Mouse (Mus musculus) heart, embryonic 16.5 days (tissue): ENCODE results near the gene Bdkrb2. TPM values are rescaled to one million over a fixed set of nuclear protein-coding genes. Genes with fewer than 3 reads are reported as not detected.

Experiments used
- ATAC-seq: fragments of 200-750 bp; cut with Nextera tagmentation; replicated peaks from 2 replicates; pipeline ENCODE4 v1.8.0; 2017; ENCODE audit warnings: moderate number of reproducible peaks; ENCODE audit not compliant: insufficient read depth, low FRiP score; ENCODE audit errors: extremely low read depth
- H3K27ac ChIP-seq: fragments of 300-500 bp; sonication (generic); 2 replicates; pipeline ENCODE4 v1.5.1; 2014; ENCODE audit warnings: mild to moderate bottlenecking, low read length, control low read depth, moderate library complexity
- H3K27me3 ChIP-seq: fragments of 300-500 bp; sonication (generic); 2 replicates; pipeline ENCODE4 v1.6.1; 2014; ENCODE audit warnings: low read length, mixed read lengths; ENCODE audit not compliant: control insufficient read depth, insufficient read depth
- H3K36me3 ChIP-seq: fragments of 300-500 bp; sonication (generic); 2 replicates; pipeline ENCODE4 v1.6.1; 2014; ENCODE audit not compliant: control insufficient read depth, insufficient read depth
- H3K4me1 ChIP-seq: fragments of 300-500 bp; sonication (generic); 2 replicates; pipeline ENCODE4 v1.6.1; 2014; ENCODE audit warnings: low read length, mixed read lengths; ENCODE audit not compliant: control insufficient read depth, insufficient read depth
- H3K4me2 ChIP-seq: fragments of 300-500 bp; sonication (generic); 2 replicates; pipeline ENCODE4 v1.6.1; 2014; ENCODE audit warnings: low read depth, mild to moderate bottlenecking, control low read depth, low read length
- H3K4me3 ChIP-seq: fragments of 300-500 bp; sonication (generic); 2 replicates; pipeline ENCODE4 v1.5.1; 2014; ENCODE audit warnings: mild to moderate bottlenecking, control low read depth, low read length
- H3K9ac ChIP-seq: fragments of 300-500 bp; sonication (generic); 2 replicates; pipeline ENCODE4 v1.6.1; 2014; ENCODE audit warnings: low read length, control low read depth
- H3K9me3 ChIP-seq: fragments of 300-500 bp; sonication (generic); replicated peaks from 2 replicates; pipeline ENCODE4 v1.6.1; 2016; ENCODE audit warnings: low read length; ENCODE audit not compliant: control insufficient read depth
- WGBS: fragments of 180-500 bp; shearing (Covaris S2); extraction: QIAGEN DNeasy Blood & Tissue Kit; methylation state at CpG from one replicate; pipeline ENCODE4 v1.1.7; 2014; 5-methylcytosine and 5-hydroxymethylcytosine counted together
- polyA plus RNA-seq: library from polyadenylated mRNA; unstranded; fragments of >200 nt; fragmentation: Nextera tagmentation; extraction: Ambion mirVana; gene quantifications from 2 replicates; pipeline ENCODE4 v1.2.1, GENCODE M21; 2015

The Bdkrb2 gene
- polyA plus RNA-seq, 1 experiment from 2014 or later, result 1.2 TPM

DNA sequence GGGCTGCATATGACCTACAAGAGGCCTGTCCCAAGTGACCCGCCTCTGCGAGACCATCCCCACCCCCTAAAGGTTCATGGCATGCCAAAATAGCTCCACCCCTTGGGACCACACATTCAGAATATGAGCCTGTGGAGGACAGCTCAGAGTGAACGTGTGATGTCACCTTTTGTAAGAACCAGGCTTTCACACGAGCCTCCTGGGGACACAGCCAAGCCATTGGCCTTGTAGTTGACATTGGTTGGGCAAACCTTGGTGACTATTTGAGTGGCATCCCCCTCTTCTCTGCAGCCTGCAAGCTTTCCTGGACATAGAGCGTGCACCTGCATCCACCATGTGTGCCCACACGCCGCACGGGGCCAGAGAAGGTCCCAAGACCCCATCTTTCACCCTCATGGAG is 24.5 kb downstream of the Bdkrb2 start:
- WGBS, result 77% methylated on average over 8 of the region's 8 CpGs
- ATAC-seq, result no peak
- H3K27ac ChIP-seq, result no peak overlapping the region

DNA sequence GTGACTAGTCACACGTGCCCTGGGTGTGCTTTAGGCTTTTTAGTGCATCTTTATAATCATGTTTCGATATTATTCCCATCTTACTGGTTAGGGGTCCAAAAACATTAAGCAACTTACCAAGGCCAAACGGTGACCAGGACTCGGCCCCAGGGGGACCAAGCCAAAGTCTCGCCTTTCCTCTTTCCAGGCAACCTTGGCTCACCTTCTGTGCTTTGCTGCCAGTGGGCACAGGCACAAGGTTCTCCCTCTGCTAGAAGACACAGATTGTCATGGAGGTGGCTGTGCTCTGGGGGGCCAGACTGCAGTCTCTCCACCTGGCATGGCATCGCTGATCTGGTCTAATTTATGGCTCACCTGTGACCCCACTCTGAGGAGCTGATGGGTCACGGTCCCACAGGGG is 27.8 kb downstream of the Bdkrb2 start:
- Histone ChIP-seq H3K4me2 (no peak overlapping the region), H3K27ac (no peak overlapping the region), H3K4me3 (no peak overlapping the region), H3K36me3 (no peaks in the 10 kb centered on the region), H3K27me3 (peaks cover 6% of the 10 kb centered on the region; the same call in 1 of the 2 replicates), H3K9ac (no peak overlapping the region), H3K4me1 (peaks cover 4% of the 10 kb centered on the region; the same call in 1 of the 2 replicates), H3K9me3 (no peaks in the 10 kb centered on the region)
- no peak for ATAC-seq
- 85% methylated on average over 7 of the region's 7 CpGs for WGBS

More for the DNA sequence above, 24.5 kb downstream of the Bdkrb2 start:
- no peaks in the 10 kb centered on the region for H3K36me3 ChIP-seq
- H3K27me3 ChIP-seq, result peaks cover 6% of the 10 kb centered on the region; the same call in 1 of the 2 replicates
- peaks cover 3% of the 10 kb centered on the region for H3K4me1 ChIP-seq
- no peak overlapping the region for H3K4me3 ChIP-seq
- no peaks in the 10 kb centered on the region for H3K9me3 ChIP-seq
- no peak overlapping the region for H3K4me2 ChIP-seq
- H3K9ac ChIP-seq, result no peak overlapping the region

DNA sequence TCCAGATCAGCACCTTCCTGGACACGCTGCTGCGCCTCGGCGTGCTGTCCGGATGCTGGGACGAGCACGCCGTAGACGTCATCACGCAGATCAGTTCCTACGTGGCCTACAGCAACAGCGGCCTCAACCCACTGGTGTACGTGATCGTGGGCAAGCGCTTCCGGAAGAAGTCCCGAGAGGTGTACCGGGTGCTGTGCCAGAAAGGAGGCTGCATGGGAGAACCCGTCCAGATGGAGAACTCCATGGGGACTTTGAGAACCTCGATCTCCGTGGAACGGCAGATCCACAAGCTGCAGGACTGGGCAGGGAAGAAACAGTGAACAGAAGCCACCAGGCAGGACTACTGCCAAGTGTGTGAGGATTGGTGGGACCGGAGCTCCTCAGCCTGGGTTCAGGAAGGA is 29.3 kb downstream of the Bdkrb2 start:
- Histone ChIP-seq H3K9me3 (no peaks in the 10 kb centered on the region), H3K4me3 (no peak overlapping the region), H3K4me1 (peaks cover 4% of the 10 kb centered on the region; the same call in 1 of the 2 replicates), H3K27ac (no peak overlapping the region), H3K27me3 (no peaks in the 10 kb centered on the region), H3K9ac (no peak overlapping the region), H3K4me2 (no peak overlapping the region), H3K36me3 (no peaks in the 10 kb centered on the region)
- WGBS, result 93% methylated on average over 23 of the region's 23 CpGs
- ATAC-seq, result no peak

DNA sequence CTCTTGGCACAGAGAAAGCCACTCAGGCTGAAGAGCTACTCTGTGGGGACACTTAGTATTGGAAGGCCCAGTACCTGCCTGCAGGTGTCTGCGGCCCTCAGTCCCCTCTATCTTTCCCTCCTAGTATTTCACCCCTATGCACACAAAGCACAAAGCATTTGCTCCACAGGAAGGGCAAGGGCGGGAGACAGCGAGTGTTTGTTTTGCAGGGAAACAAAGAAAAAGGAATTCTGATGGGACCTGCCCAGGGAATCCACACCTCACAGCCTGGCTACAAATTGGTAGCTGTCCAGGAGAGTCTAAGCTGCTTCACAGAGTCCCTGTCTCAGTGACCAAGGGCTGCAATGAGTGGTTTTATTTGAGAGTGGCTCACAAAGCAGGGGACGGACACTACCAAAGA is 30.4 kb downstream of the Bdkrb2 start:
- Histone ChIP-seq H3K36me3 (no peaks in the 10 kb centered on the region), H3K4me3 (no peak overlapping the region), H3K4me1 (peaks cover 4% of the 10 kb centered on the region; the same call in 1 of the 2 replicates), H3K4me2 (no peak overlapping the region), H3K9me3 (no peaks in the 10 kb centered on the region), H3K27me3 (no peaks in the 10 kb centered on the region), H3K27ac (no peak overlapping the region), H3K9ac (no peak overlapping the region)
- ATAC-seq, result no peak
- WGBS, result 71% methylated on average over 4 of the region's 4 CpGs

DNA sequence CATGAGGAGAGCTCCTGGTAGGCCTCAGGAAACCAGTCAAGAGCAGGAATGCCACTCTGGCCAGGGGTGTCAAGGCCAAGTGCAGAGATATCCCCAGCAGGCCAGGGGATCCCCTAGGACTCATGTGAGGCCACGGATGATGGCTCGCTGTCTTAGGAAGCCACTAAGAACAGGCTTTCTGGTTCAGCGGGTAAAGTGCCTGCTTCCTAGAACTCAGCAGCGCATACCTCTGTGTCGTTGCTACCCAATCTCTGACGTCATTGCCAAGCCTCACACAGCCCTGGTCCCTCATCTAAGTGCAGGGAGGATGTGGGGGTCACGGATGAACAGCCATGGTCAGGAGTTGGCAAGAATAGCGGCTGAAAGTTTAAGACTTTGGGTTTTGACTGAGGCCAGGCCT is 34.1 kb downstream of the Bdkrb2 start:
- no peak for ATAC-seq
- Histone ChIP-seq H3K4me3 (no peak overlapping the region), H3K27ac (no peak overlapping the region), H3K4me1 (peaks cover 4% of the 10 kb centered on the region; the same call in 1 of the 2 replicates), H3K4me2 (no peak overlapping the region), H3K36me3 (no peaks in the 10 kb centered on the region), H3K9ac (no peak overlapping the region), H3K27me3 (no peaks in the 10 kb centered on the region), H3K9me3 (no peaks in the 10 kb centered on the region)
- 79% methylated on average over 8 of the region's 8 CpGs for WGBS

DNA sequence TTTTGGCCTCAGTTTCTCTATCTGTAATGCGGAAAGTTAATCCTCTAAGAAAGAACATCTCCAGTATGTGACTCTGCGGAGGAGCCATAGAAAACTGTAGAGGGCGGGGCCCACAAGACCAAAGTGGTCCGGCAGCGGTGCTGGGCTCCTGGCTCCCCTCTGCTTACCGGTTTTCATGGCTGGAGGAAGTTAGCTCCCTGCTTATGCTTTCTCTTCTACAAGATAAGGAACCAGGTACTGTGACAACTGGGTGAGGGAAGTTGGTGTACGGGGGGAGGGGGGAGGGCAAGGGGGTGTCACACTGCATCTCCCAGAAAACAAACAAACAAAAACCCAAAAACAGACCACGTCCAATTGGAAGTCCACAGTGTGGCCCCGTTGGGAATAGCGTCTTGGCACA is 35.5 kb downstream of the Bdkrb2 start:
- Histone ChIP-seq H3K4me3 (no peak overlapping the region), H3K4me1 (peaks cover 4% of the 10 kb centered on the region; the same call in 1 of the 2 replicates), H3K4me2 (no peak overlapping the region), H3K9ac (no peak overlapping the region), H3K9me3 (no peaks in the 10 kb centered on the region), H3K27me3 (no peaks in the 10 kb centered on the region), H3K36me3 (no peaks in the 10 kb centered on the region), H3K27ac (no peak overlapping the region)
- no peak for ATAC-seq
- 74% methylated on average over 10 of the region's 10 CpGs for WGBS

DNA sequence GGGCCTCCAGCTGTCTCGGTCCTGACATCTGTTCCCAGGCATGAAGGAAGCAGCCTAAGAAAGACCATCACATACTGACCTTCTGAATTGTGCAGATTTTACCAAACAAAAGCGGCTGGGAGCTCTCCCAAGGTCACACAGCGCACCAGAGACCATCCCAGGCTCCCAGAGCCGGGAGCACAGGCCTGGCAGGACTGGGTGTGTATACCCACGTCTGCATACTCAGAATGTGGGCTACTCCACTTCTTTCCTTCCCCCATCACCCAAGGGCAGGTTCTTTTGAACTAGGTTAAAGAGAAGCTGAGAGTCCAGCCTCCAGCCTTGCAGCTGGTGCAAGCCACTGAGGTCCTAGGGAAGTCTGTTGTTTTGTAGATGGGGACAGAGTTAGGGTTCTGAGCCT is 36.1 kb downstream of the Bdkrb2 start:
- no peak for ATAC-seq
- H3K9me3 ChIP-seq, result no peaks in the 10 kb centered on the region
- no peaks in the 10 kb centered on the region for H3K27me3 ChIP-seq
- no peak overlapping the region for H3K27ac ChIP-seq
- peaks cover 4% of the 10 kb centered on the region; the same call in 1 of the 2 replicates for H3K4me1 ChIP-seq
- 63% methylated on average over 5 of the region's 5 CpGs for WGBS
- no peak overlapping the region for H3K4me3 ChIP-seq
- H3K36me3 ChIP-seq, result no peaks in the 10 kb centered on the region
- H3K9ac ChIP-seq, result no peak overlapping the region
- H3K4me2 ChIP-seq, result no peak overlapping the region

DNA sequence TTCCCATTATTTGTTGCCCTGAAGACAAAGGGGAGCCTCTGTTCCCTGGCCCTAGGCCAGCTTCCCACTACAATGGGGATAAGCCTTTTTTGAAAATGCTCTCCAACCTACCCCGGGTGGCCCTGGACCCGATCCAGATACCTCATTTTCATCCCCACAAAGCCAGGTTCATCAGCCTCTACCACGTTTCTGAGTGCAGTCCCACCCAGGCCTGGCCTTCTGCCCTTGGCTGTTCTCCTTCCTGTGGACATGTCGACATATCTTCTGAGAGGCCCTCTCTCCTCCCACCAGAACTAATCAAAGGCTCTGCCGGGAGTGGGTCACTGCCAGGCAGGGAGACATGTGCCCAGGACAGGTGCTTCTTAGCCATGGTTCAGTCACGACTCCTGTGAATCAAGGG is 38.6 kb downstream of the Bdkrb2 start:
- H3K9me3 ChIP-seq, result no peaks in the 10 kb centered on the region
- no peak for ATAC-seq
- H3K4me1 ChIP-seq, result no peaks in the 10 kb centered on the region
- H3K4me3 ChIP-seq, result no peak overlapping the region
- no peaks in the 10 kb centered on the region for H3K27me3 ChIP-seq
- H3K27ac ChIP-seq, result no peak overlapping the region
- WGBS, result 37% methylated on average over 6 of the region's 6 CpGs
- H3K36me3 ChIP-seq, result no peaks in the 10 kb centered on the region
- no peak overlapping the region for H3K9ac ChIP-seq
- H3K4me2 ChIP-seq, result no peak overlapping the region

DNA sequence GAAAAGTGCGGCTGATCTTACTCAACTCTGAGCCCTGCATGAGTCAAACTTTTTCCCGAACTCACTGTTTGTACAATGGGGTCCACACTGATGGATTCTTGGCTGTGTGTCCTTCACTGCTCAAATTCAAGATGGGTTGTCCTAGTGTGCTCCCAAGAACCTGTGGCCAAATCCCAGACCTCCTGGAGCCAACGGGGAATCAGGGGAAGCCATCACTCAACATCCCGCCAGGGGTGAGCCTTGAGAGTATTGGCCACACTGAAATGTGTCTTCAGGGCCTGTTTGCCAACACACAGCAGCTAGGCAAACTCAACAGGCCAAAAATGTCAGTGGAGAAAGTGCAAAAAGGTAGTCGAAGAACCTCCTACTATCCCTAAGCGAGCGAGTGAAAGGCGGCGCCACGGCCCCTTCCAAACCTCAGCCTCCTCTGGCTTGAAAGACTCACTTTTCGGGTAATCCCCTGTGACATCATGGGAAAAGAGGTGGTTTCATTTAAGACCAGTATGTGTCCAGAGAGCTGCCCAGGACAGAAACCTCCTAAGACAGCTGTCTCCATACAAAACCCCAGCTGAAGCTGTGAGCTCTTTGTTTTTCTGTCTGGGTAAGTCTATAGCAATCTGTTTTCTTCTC is 39.7 kb downstream of the Bdkrb2 start, which contains the start of gene Bdkrb1:
Gene Bdkrb1 (plus strand): TSS at position 505 of the 630 bp plus-strand sequence.
- no peaks in the 10 kb centered on the region for H3K9me3 ChIP-seq
- no peaks in the 10 kb centered on the region for H3K36me3 ChIP-seq
- no peak within 1 kb of the TSS for H3K27ac ChIP-seq
- H3K4me3 ChIP-seq, result no peak within 1 kb of the TSS
- no peak within 1 kb of the TSS for H3K9ac ChIP-seq
- ATAC-seq, result no peak
- no peaks in the 10 kb centered on the region for H3K4me1 ChIP-seq
- no peaks in the 10 kb centered on the region for H3K27me3 ChIP-seq
- 85% methylated on average over 11 of the region's 11 CpGs for WGBS
- no peak within 1 kb of the TSS for H3K4me2 ChIP-seq
